Mouse (Mus musculus) G1E (cell line): Measurements from ENCODE around the gene Mt4.

ENCODE experiments used
- CTCF ChIP-seq: IDR thresholded peaks from 2 replicates; pipeline ENCODE4 v1.5.1; 2012; ENCODE audit warnings: low read depth, low read length, inconsistent platforms, mixed read lengths
- GATA1 ChIP-seq: IDR thresholded peaks from 2 replicates; pipeline ENCODE4 v1.6.1; 2012; ENCODE audit warnings: borderline replicate concordance, low read length, inconsistent platforms, mixed read lengths
- GATA2 ChIP-seq: IDR thresholded peaks from 2 replicates; pipeline ENCODE4 v1.6.1; 2012; ENCODE audit warnings: low read depth, low read length, inconsistent platforms, borderline replicate concordance
- TAL1 ChIP-seq: conservative IDR thresholded peaks from 2 replicates; pipeline ENCODE4 v1.6.1; 2012; ENCODE audit warnings: low read depth, low read length, inconsistent platforms, mixed read lengths

- no peak for TF ChIP-seq TAL1
- no peak for TF ChIP-seq GATA2
- TF ChIP-seq CTCF = no peak
- no peak for TF ChIP-seq GATA1
Observed at GRCm38 (mm10) chr8:94150925-94151324, 13.9 kb downstream of the Mt4 start.
